ENCODE assay signal across 18 mouse cellular contexts in the genomic region with DNA sequence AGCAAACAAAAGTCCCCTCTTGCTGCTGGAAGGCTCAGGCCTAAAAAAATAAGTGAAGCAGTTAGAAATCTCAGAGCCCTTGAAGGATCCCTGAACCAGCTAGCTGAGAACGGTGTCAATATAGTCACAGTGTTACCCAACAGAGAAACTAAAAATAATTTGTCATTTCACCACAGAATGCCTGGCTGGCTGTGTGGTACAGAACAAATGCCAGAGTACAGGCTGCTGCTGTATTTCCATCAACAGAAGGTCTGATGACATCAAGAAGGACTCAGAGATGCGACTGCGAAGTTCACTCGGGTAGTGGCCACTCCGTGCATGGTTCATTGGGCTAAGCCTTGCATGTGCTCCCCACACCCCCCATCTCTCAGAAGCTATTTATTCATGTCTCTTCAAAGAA.
A peak's percentile ranks its signal among the peaks of the same experiment; 100 is the strongest.
DNase-seq lines count a peak whose midpoint lies in the region; TF ChIP-seq lines count a peak whose summit lies in the region.
"Had no signal": no experiment of that assay in that cellular context is flagged by ENCODE, and none has a peak within 500 bp of the region (broad histone marks: within the 10 kb centered on the region; RNA-seq: fewer than 3 reads in every experiment).

No protein-coding gene starts in this region.

- TF ChIP-seq CTCF in gastrocnemius, adult 2 months (IDR thresholded peaks at IDR 0.05), result no peak

- no peak overlapping the region for H3K4me3 ChIP-seq in gastrocnemius, adult 2 months
- H3K4me3 ChIP-seq: embryonic facial prominence, embryonic 13.5 days; forebrain, embryonic 10.5 days; limb, embryonic 10.5 days; liver, embryonic 15.5 days; midbrain, embryonic 12.5 days had no signal

- peak overlapping the region; percentile 64; the same call in 1 of the 2 replicates for H3K27ac ChIP-seq in gastrocnemius, adult 2 months
- H3K27ac ChIP-seq: embryonic facial prominence, embryonic 13.5 days; forebrain, embryonic 10.5 days; kidney, postnatal 0 days; limb, embryonic 10.5 days; liver, embryonic 15.5 days; midbrain, embryonic 12.5 days had no signal

- DNase-seq in gastrocnemius, adult 2 months, result peak; percentile 26
- DNase-seq in gastrocnemius, postnatal 36 days, result no peak
- DNase-seq in right cerebral cortex, adult 18-20 months, result peak; percentile 52
- DNase-seq in right cerebral cortex, postnatal 14 days, result no peak
- peak; percentile 43 to 59 for DNase-seq in layer of hippocampus, adult 8-10 months (ENCODE audit: low spot score in 2 of 2)
- peak; percentile 26 for DNase-seq in skeletal muscle tissue, adult 2 months (ENCODE audit: low read depth, low spot score)
- DNase-seq in neural tube, embryonic 10.5 days (ENCODE audit: extremely low spot score, low spot score), result no peak
- DNase-seq in lung, postnatal 14 days, result no peak
- DNase-seq: cerebellum, adult 11-12 months; gastrocnemius, postnatal 25 days; lung, postnatal 36 days; thymus, adult 2 months had no signal

- intact Hi-C loops in gastrocnemius, adult 2 months (cut with DNase I), result no loop called here
- intact Hi-C loops in gastrocnemius, postnatal 36 days (cut with DNase I), result no loop called here

Comparison
In these comparisons a context has a peak if more than half of its experiments do, and no peak if none do; other contexts are left out.
1. DNase-seq: peak in gastrocnemius, adult 2 months (single experiment), right cerebral cortex, adult 18-20 months (single experiment), layer of hippocampus, adult 8-10 months (2 of 2) and skeletal muscle tissue, adult 2 months (single experiment); none in gastrocnemius, postnatal 36 days (0 of 2), right cerebral cortex, postnatal 14 days (single experiment), neural tube, embryonic 10.5 days (single experiment) and lung, postnatal 14 days (single experiment).